Mouse (Mus musculus) right cerebral cortex, postnatal 4 days (tissue): Measurements from ENCODE around the gene Emx1.

Experiments
- DNase-seq: peaks from one replicate; pipeline ENCODE4 v3.0.0-alpha.2; 2022

Emx1 gene

DNA sequence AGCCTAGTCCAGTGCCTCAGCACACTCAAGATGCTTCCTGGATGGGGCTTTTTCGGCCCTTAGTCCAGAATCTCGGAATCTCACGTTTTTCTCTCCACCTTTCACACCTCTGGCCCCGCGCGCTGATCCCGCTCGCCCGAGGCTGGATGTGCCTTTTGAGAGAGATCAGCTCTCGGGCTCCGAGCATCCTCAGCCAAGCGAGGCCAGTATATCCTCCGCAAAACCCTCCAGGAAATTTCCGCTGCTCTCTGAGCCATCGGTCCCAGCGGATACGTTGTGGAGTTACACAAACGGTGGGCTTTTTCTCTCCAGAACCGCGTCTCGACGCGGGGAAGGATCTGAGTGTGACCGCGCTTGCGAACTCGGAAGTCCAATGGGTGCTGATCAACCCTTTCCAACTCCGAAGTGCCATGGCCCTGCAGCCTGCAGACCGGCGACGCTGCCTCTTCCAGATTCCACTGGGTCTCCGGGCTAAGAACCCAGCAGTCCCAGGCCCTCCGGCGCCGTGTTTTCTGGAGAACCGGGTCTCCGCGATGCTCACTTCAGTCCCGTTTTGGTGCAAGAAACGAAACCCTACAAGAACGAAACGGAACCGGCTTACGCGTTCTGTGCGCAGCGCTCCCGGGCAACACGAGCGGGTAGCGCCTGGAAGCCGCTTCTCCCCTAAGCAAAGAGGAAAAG is 2.8 kb downstream of the Emx1 start:
- DNase-seq: peak; percentile 55

DNA sequence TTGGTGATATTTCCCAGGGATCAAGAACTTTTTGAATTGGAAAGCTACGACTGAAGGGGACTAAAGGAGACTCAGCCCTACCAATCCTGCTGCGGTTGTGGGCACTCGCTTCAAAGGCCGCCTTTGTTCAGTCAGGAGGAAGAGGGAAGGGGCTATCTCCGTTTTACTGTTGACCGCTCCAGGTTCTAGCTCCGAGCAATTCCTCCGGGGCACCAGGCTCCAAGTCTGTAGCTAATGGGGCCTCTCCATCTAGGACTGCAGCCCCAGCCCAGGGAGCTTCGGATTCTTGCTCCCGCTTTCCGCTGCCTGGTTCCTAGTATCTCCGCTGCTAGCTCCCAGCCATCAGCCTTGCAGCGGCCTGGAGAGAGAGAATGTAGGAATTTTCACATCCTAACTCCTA is 3.4 kb downstream of the Emx1 start:
- peak; percentile 26 for DNase-seq

DNA sequence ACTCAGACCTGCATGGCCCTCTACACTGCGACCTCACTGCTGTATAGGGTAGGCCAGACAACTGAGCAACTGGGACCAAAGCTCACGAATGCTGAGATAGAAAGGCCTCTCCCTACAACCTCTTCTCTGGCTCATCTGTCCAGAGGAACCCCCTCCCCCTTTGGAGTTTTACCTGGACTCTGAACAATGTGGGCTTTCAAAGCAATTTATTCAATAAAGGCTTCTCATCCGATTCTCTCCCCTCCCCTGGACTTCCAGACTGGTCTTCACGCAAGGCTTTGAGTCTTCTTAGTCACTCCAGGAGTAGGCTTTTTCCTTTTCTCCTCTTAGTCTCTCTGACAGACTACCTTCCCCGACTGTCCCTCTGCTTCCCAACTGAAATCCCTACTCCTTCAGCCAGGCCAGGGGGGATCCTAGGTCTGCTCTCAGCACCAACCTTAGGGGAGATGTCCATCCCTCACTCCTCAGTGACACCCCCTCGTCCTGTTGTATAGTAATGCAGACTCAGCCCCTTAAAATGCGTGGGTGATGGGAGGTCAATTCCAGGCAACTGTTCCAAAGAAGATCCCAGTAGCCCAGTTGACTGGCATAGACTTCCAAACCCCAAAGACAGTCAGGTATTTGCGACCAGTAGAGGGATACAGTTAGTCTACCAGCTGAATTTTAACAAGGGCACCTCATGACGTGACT is 4.7 kb downstream of the Emx1 start:
- DNase-seq: no peak

DNA sequence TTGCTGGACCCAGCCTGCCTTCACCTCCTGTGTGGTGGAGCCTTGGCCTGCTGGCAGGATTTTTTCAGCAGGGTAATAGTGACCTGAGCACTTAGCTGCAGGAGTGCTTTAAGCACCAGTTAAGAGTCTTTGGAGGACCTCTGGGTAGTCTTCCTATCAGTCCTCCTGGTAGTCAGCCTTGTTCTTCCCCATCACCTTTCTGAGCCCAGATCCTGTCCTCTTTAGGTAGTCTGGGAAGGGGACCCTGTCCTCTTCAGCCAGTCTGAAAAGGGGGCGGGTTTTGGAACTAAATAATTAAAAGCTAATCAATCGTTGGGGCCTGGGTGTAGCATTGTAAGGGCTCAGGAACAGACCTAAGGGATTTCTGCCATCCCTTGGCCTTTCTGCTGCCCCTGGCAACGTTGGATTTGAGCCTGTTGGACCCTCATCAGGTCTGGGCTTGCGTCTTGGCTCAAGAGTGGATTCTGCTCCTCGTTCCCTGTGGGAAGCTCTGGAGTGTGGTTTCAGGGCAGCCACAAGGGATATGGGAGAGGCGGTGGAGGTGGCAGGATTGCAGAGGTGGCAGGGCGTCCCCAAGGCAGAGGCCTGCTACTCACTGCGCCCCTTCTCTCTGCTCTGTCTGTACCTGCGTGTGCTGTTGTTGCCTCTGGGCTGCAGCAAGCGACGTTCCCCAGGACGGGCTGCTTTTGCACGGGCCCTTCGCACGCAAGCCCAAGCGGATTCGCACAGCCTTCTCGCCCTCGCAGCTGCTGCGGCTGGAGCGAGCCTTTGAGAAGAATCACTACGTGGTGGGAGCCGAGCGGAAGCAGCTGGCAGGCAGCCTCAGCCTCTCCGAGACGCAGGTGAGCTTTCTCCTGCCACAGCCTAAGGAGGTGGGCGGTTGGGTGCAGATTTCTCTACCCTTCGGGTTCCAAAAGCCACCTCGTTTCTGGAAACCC is 6.4 kb downstream of the Emx1 start:
- peak; percentile 31 for DNase-seq

DNA sequence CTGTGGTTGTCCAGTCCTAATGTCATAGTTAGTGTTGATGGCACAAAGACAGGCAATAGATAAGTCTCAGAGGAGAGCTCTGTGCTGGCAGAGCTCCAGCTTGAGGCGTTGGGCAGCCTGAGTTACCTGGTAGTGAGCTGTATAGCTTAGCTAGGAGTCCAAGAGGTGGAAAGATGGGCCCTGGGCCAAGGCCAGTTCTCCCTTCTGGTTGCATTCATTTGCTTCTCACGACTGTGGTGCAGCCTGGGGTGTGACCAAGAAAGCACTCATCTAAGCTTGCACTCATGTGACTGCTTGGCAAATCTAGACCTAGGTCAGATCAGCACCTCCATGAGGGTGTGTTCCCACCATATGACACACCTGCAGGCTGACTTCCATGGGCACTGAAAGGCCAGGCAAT is 10.7 kb downstream of the Emx1 start:
- DNase-seq: no peak

DNA sequence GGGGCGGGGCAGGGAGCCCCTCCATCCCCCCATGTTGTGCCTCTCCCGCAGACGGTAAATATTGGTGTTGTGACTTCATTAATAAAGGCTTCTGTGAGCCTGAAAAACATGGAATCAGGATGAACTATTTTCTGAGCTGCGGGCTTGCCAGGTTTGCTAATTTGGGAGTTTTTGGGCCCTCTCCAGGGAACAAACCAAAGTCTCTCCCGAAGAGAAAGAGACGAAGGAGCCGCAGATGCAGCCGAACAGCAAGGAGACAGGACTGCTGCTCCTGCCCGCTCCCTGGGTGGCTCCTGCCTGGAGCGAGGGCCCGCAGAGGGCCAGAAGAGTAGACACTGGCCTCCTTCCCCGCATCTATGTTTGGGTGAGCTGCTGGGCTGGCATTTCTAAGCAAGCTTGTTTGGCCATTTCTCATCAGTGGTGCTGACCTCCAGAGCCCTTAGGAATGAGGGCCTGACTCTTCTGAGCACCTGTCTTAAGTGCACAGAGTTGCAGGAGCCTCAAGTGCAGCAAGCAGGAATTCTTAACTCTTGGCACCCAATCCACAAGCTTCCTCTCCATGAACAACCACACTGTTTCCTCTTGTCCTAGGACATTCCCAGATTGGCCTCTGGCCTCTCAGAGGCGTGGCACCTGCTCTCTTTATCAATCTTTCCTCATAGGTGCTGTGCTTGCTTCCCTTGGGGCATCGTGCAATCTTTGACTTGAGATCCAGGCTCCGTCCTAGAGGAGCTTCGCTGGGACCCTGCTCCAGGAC is 19.1 kb downstream of the Emx1 start:
- no peak for DNase-seq

DNA sequence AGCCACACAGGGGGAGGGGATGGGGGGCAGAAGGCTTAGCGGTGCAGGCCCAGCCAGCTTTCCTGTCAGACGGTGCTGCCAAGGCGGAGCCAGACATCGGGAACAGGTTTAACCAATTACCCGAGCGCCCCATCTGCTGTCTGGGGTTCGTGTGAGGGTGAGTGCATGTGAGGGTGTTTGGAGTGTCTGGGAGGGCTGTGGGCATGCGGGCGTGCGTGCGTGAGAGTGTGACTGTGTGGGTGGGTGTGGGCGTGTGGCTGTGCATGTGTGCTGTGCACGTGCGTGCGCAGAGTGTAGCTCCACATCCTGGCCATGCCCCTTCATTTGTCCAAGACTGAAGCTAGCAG is 19.7 kb downstream of the Emx1 start:
- peak; percentile 52 for DNase-seq

DNA sequence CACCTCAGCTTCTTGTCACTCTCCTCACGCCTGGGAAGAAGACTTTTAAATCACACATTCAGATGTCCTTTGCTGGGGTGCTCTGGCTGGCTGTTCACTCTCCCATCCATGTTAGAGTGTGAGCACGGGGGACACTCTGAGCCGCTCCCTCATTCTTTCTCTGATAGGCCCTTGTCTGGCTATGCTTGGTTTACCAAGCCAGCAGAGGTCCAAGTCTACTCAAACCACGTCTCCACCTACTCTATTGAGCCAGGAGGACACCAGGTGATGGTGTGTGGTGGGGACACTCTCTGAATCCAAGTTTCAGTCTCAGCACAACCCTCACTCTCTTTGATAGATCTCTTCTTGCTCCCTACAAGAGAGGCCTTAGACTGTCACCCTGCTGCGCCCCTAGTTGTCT is 20.1 kb downstream of the Emx1 start:
- DNase-seq: no peak

DNA sequence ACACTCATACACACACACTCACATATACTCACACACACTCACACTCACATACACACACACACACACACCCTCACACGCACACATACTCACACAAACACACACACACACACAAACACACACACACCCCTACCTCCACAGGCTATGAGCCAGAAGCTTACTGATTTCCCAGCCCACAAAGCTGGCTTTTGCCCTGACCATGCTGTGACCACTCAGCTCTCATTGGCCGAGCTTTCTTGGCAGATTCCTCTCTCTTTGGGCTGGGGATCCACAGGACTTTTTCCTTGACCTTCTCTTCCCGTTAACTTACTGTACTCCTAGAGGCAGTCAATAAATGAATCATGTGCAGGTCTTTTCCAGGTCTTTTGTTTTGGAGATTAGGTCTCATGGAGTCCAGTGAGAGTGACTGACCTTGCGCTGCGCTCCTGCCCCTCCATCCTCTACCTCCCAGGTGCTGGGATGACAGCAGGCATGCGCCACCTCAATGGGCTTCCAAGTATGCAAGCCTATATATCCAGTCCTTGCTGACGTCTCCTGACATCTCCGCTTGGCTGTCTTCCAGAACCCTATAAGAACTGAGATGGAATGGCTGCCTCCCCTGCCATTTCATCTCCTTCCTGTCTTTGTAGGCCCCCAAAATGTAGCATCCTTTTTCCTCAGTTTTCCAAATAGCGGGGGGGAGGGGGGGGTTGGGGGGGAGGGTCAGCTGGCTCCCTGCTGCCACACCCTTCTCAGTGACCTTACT is 22.2 kb downstream of the Emx1 start:
- DNase-seq: no peak

DNA sequence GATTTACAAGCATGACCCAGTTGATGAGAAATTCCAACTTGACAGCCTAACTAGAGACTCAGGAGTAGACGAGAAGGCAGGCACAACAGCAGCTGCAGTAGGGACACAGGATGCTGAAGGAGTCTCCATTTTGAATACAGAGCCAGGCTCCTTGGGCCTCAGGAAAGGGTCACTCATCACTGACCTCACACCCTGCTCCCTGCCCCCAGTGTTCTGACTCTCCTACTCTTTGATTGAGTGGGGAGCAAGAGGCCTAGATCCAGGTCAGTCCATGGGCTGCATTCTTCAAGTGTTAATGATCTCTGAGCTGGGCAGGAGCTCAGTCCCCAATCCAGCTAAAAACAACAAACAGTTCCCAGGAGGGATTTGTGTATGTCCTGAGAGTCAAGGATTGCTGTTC is 23.4 kb downstream of the Emx1 start:
- no peak for DNase-seq

DNA sequence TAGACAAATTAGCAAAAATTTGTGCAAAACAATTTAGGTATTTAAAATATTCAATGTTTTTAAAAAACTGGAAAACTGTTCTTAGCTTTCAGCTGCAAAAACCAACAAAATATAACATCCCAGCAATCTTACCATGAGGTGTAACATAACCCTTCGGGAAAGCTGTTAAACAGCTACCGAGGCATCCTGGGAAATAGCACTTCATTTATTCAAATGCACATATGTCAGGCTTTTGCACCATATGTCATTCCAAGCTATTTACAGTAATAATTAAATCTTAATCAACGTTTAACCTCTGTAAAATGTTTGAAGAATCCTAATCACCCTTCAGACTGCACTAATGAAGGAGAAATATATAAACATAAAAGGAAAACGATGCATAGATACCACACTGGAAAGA is 31.0 kb downstream of the Emx1 start:
- DNase-seq: no peak

DNA sequence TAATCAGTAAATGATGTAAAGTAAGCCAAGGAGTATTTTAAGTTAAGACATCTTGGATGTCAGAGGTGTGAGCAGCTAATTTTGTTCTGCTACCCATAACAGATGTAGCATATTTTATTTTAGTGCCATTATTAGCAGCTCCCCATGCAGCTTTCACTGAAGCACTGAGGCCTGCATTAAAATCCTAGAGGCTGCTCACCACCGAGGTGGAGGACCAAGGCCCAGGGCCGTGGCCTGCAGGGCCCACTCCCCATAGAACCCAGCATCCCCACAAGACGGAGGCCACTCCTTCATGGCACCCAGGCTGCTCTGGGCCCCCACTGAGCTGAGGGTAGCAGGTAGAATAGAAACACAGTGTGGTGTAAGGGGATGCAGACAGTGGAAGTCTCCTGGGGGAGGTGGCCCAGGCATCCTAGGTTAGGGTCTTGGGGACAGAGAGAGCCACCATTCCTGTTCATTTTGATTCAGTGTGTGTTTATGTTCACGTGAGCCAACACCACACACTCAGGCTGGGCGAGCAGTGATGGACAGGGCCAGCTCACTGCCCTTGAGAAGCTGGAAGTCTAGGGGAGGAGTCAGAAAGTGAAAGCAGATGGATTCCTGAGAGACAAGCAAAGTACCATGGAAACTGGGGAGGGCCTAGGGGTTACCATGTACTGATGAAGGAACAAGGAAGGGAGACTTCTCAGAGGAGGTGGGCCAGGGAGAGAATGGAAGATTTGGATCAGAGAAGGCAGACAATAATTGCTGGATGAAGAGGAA is 31.6 kb downstream of the Emx1 start:
- no peak for DNase-seq

DNA sequence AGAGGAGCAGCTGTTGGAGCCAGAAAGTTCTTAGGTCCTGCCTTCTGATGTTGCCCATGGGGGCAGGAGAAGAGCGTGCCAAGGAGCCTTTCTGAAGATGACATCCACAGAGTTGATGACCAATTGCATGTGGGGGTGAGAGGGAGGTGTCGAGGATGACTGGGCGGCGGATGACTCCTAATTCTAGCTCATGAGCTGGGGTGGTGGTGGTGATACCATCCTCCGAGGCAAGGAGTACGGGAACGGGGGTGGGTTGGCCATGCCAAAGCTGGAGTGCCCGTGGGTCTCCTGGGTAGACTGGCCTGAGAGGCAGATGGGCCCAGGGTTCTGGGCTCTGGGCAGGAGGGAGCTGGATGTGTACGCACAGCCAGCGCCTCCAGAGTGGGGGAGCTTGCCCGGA is 32.5 kb downstream of the Emx1 start:
- DNase-seq: no peak

DNA sequence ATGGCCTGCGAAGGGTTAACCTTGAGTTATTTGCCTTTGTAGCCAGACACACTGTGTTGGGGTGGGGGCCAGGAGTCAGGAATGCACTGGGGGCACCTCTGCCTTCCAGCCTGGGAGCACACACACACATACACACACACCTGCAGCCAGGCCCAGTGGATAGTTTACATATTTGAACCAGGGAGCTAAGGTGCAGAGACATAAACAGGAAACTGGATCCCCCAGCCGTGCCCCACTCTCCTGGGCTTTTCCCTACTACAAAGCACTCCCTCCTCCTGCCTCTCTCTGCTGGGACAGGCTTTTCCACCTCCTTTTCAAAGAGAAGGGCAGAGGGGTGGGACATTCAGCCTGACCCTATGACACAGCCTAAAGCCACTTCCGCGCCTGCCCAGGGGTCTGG is 33.7 kb downstream of the Emx1 start:
- no peak for DNase-seq

DNA sequence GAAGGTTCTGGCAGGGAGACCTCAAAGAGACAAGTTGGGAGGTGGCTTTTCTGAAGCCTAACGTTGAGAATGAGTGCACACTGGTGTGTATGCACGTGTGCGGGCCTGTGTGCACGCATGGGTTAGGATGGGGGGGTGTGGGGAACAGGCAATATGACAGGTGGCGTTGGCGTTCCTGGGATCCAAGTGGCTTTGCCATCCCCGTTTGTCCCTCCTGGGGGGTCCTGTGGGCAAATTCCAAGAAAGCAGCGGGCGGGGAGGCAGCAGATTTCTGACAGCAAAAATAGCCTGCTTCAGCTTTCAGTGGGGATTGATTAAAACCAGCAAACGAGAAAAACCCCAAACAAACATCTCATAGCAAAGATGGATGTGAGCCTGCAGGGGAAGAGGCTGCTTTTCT is 35.3 kb downstream of the Emx1 start:
- DNase-seq: no peak

DNA sequence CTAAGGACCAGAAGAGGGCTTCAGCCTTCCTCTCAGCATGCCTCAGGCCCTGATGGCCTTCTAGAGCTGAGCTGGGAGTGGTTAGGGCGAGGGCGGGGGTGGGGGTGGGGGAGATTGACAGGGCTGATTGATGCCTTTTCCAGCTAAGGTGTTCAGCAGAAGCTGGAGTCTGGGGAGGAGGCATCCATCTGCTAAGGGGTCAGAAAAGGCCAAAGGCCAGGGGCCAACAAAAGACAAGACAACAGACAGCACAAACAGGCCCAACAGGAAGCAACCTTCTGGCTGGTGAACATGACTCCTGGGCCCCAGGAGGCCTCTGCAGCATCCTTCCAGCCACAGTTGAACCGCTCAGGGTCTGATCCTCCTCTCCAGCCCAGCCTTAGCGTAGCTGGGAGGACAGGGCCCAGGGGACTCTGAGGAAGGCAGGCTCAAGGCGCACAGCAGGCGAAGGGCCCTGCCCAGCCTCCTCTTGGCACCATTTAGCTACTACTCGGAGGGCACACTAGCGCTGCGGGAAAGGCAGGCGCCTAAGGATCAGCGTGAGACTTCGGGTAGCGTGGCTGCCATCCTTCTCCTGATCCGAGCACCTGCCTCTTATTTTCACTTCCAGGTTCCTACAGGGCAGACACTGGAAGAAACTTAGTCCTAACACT is 36.4 kb downstream of the Emx1 start:
- no peak for DNase-seq

DNA sequence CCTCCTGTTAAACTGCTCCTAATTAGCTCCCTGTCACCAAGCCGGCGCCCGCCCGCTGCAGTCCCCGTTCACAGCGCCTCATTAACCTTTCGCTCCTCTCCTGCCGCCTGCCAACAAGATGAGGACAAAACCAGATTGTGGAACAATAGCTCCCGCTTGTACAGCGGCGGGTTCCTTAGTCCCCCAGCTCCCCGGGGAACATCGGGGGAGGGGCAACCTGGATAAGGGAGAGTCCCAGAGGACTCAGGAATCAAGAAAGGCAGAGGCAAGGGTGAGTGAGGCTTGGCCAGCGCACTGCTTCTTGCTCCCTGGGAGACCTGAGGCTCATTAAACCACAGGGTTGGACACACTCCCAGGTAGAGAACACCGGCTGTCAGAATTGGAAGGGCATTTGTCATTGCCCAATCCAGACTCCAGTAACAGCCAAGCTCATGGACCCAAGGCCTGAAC is 37.2 kb downstream of the Emx1 start:
- no peak for DNase-seq

DNA sequence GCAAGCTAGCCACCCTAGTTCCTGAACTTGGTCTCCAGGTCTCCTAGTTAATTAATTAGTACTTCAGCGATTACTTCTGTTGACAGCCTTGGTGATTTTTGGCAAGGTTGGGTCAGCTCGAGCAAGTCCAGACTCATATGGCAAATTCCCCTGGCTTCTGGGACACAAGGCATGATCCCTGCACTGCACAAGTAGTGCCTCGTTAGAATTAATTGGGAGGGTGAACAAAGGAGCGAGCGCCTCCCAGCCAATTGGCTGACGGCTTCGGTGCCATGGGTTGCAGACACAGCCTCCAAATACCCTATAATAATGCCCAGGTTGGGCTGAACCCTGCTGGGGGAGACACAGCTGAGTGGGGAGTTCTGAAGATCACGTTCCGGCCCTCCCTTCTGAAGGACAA is 39.3 kb downstream of the Emx1 start:
- DNase-seq: no peak

DNA sequence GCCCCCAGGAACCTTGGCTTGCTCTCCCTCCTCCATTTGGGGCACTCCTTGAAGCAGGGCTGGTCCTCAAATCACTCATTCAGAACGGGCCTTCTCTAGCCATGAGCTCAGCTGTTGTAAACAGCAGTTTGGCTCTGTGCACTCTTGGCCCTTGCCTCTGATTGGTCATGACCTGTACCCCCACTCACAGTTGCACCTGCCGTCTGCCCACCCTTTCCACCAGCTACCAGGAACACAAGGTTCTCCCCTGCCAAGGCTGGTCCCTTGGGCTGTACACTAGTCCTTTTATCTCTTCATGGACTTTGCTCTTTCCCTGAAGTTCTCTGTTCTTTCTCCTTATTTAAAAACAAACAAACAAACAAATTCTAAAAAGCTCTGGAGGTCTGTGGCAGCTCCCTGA is 40.3 kb downstream of the Emx1 start:
- DNase-seq: no peak

DNA sequence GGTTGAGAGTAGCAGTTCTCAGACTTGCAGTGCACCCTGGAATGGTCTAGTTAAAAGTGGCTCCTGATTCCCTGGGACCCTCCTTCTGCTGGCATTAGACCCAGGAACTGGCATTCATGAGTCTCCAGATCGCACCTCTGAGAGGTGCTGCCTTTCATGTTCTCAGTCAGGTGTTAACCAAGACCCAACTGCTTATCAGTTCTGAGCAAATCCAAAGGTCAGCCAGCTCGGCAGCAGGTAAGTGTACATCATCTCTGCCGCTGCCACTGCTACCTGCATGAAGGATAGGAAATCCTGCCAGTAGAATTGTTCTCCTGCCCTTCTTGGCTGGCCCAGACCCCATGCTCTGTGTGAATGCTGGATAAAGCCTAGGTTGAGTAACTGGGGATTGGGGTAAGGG is 43.5 kb downstream of the Emx1 start:
- no peak for DNase-seq

DNA sequence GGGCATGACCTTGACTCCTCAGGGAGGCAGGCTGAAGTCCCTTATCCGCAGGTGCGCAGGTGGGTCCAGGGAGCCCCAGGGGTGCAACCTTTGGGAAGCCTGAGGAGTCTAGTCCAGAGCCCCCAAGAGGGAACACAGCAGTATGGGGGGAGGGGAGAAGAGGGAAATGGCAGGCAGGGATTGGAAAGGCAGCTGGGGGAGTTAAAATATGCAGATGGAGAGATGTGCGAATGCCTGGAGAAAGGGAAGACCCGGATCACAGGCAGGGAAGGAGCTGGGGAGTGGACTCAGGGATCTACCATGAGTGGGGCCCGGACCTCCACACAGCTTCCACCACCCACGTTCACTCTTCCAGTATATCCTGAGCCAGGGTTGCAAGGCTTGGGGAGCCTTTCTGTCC is 44.2 kb downstream of the Emx1 start:
- no peak for DNase-seq
